ENCODE assay signal across 18 mouse cellular contexts in the genomic region with DNA sequence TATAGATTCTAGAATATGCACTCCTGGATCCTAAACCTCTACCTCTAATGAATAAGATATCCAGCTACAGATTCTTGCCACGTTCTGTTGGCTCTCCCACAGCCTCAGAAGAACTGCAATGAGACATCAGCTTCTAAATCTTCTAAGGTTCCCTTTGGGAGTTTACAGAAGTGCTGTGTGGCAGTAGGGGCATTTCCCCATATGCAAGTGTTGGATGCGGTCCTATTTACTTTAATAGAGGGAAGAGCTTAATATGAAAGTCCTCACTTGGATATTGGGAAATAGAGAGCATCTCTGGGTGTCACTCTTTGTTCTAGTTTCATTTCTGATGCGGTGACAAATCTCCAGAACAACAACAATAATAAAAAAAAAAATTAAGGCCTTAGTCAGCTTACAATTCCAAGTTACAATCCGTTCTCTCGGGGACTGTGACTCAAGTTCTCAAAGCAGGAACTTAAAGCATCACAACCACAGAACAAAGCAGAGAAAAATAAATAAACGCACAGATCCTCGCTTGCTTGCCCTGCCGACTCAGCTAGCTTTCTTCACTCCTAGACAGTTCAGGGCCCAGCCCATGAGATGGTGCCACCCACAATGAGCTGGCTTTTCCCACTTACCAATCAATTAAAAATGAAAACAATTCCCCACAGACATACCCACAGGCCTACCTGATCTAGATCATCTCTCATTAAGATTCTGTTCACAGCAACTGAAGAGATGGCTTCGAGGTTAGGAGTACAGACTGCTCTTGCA.
DNase-seq lines count a peak whose midpoint lies in the region; ATAC-seq and TF ChIP-seq lines count a peak whose summit lies in the region.
"Had no signal": no experiment of that assay in that cellular context is flagged by ENCODE, and none has a peak within 500 bp of the region (broad histone marks: within the 10 kb centered on the region; RNA-seq: fewer than 3 reads in every experiment).

No protein-coding gene starts in this region.

- TF ChIP-seq POLR2A in liver, adult 2 months (IDR thresholded peaks at IDR 0.05; ENCODE audit: extremely low read depth, insufficient read depth, low read length): no peak
- TF ChIP-seq POLR2A in bone marrow macrophage, adult 2 months (IDR thresholded peaks at IDR 0.05; ENCODE audit: borderline replicate concordance, low read depth, low read length): no peak

- H3K4me1 ChIP-seq in embryonic facial prominence, embryonic 14.5 days (ENCODE audit: control insufficient read depth, insufficient read depth, low read length): peaks cover 5% of the 10 kb centered on the region; the same call in 1 of the 2 replicates
- peaks cover 6% of the 10 kb centered on the region for H3K4me1 ChIP-seq in embryonic facial prominence, embryonic 10.5 days
- peaks cover 2% of the 10 kb centered on the region; the same call in 1 of the 2 replicates for H3K4me1 ChIP-seq in liver, adult 2 months (ENCODE audit: control insufficient read depth, insufficient read depth, low read length)
- H3K4me1 ChIP-seq in liver, embryonic 11.5 days (replicated peaks; ENCODE audit: control insufficient read depth, insufficient read depth, low read length): no peaks in the 10 kb centered on the region; the same call in 1 of the 2 replicates
- peaks cover 19% of the 10 kb centered on the region for H3K4me1 ChIP-seq in bone marrow macrophage, adult 2 months (ENCODE audit: control insufficient read depth, insufficient read depth, low read length)
- H3K4me1 ChIP-seq: hindbrain, embryonic 12.5 days; intestine, embryonic 15.5 days; liver, embryonic 15.5 days had no signal

- H3K4me2 ChIP-seq in embryonic facial prominence, embryonic 14.5 days (ENCODE audit: low read depth, low read length): no peak overlapping the region
- no peak overlapping the region for H3K4me2 ChIP-seq in liver, embryonic 11.5 days
- H3K4me2 ChIP-seq: hindbrain, embryonic 12.5 days; intestine, embryonic 15.5 days; liver, embryonic 15.5 days had no signal

- ATAC-seq in embryonic facial prominence, embryonic 14.5 days (ENCODE audit: low read depth): peak; percentile 65; the same call in 1 of the 2 replicates
- ATAC-seq in liver, embryonic 11.5 days (replicated peaks; ENCODE audit: low FRiP score): no peak
- ATAC-seq in monocyte, adult 5-6 weeks (replicated peaks; ENCODE audit: insufficient number of reproducible peaks, low FRiP score, low TSS enrichment, poor library complexity, severe bottlenecking): peak; percentile 77
- ATAC-seq: forebrain, postnatal 0 days; intestine, embryonic 15.5 days had no signal

- H3K4me3 ChIP-seq in embryonic facial prominence, embryonic 14.5 days (ENCODE audit: low read depth, low read length): no peak overlapping the region
- H3K4me3 ChIP-seq in embryonic facial prominence, embryonic 10.5 days: no peak overlapping the region
- H3K4me3 ChIP-seq in liver, adult 2 months (ENCODE audit: insufficient read depth, low read depth, low read length): no peak overlapping the region
- H3K4me3 ChIP-seq in liver, embryonic 11.5 days (ENCODE audit: low read depth, low read length): no peak overlapping the region
- H3K4me3 ChIP-seq in bone marrow macrophage, adult 2 months (ENCODE audit: insufficient read depth, low read length): peak overlapping the region; percentile 25; the same call in 1 of the 2 replicates
- H3K4me3 ChIP-seq: hindbrain, embryonic 12.5 days; intestine, embryonic 15.5 days; limb, embryonic 10.5 days; liver, embryonic 15.5 days had no signal

- 0 out of 2 replicates have a peak overlapping the region, but pooled peaks have one; percentile 2 for H3K9ac ChIP-seq in embryonic facial prominence, embryonic 14.5 days (ENCODE audit: low read depth, low read length)
- H3K9ac ChIP-seq in liver, adult 2 months (ENCODE audit: low read depth, low read length): no peak overlapping the region
- H3K9ac ChIP-seq in liver, embryonic 11.5 days (ENCODE audit: low read depth, low read length): no peak overlapping the region
- H3K9ac ChIP-seq: forebrain, postnatal 0 days; hindbrain, embryonic 12.5 days; intestine, embryonic 15.5 days; liver, embryonic 15.5 days had no signal

- TF ChIP-seq CTCF in liver, adult 2 months (IDR thresholded peaks at IDR 0.05; ENCODE audit: low read depth, low read length): no peak
- TF ChIP-seq CTCF in bone marrow macrophage, adult 2 months (IDR thresholded peaks at IDR 0.05; ENCODE audit: low read depth, low read length): no peak

- no peaks in the 10 kb centered on the region for H3K79me2 ChIP-seq in liver, adult 2 months (ENCODE audit: control insufficient read depth, insufficient read depth, low read length)

- H3K27me3 ChIP-seq in embryonic facial prominence, embryonic 14.5 days (replicated peaks; ENCODE audit: control insufficient read depth, insufficient read depth, low read length): no peaks in the 10 kb centered on the region
- no peaks in the 10 kb centered on the region for H3K27me3 ChIP-seq in embryonic facial prominence, embryonic 10.5 days (replicated peaks; ENCODE audit: low read depth, poor library complexity, severe bottlenecking)
- H3K27me3 ChIP-seq in liver, adult 2 months (ENCODE audit: control insufficient read depth, insufficient read depth, low read length): no peaks in the 10 kb centered on the region
- no peaks in the 10 kb centered on the region for H3K27me3 ChIP-seq in liver, embryonic 11.5 days (replicated peaks; ENCODE audit: control insufficient read depth, insufficient read depth, low read length)
- H3K27me3 ChIP-seq: hindbrain, embryonic 12.5 days; intestine, embryonic 15.5 days; liver, embryonic 15.5 days had no signal

- H3K9me3 ChIP-seq in embryonic facial prominence, embryonic 14.5 days (ENCODE audit: control insufficient read depth, low read length): peaks cover 4% of the 10 kb centered on the region; the same call in 1 of the 2 replicates
- no peaks in the 10 kb centered on the region for H3K9me3 ChIP-seq in embryonic facial prominence, embryonic 10.5 days
- H3K9me3 ChIP-seq in liver, embryonic 11.5 days (ENCODE audit: control insufficient read depth, low read length): no peaks in the 10 kb centered on the region
- H3K9me3 ChIP-seq: hindbrain, embryonic 12.5 days; intestine, embryonic 15.5 days; limb, embryonic 10.5 days; liver, embryonic 15.5 days had no signal

- no peak overlapping the region for H3K27ac ChIP-seq in embryonic facial prominence, embryonic 14.5 days (replicated peaks; ENCODE audit: low read depth, low read length)
- H3K27ac ChIP-seq in embryonic facial prominence, embryonic 10.5 days (replicated peaks): no peak overlapping the region
- no peak overlapping the region for H3K27ac ChIP-seq in liver, adult 2 months (replicated peaks; ENCODE audit: insufficient read depth, low read depth, low read length)
- H3K27ac ChIP-seq in liver, embryonic 11.5 days (ENCODE audit: low read depth, low read length): no peak overlapping the region
- H3K27ac ChIP-seq in bone marrow macrophage, adult 2 months (ENCODE audit: insufficient read depth, low read depth, low read length): peak overlapping the region; percentile 79
- H3K27ac ChIP-seq: hindbrain, embryonic 12.5 days; intestine, embryonic 15.5 days; limb, embryonic 10.5 days; liver, embryonic 15.5 days had no signal

- DNase-seq in embryonic facial prominence, embryonic 14.5 days (ENCODE audit: low spot score): no peak
- DNase-seq in embryonic facial prominence, embryonic 10.5 days (ENCODE audit: low spot score): no peak
- peak; percentile 45 for DNase-seq in liver, adult 2 months (ENCODE audit: extremely low read depth, low read depth, low spot score)
- DNase-seq in liver, embryonic 11.5 days (ENCODE audit: low spot score): no peak
- DNase-seq in cerebellum, adult 9-10 months: no peak
- DNase-seq in thymus, postnatal 0 days (ENCODE audit: low spot score): no peak
- DNase-seq: adrenal gland, adult 2 months; cerebellum, adult 8-10 months; forebrain, postnatal 0 days; gastrocnemius, postnatal 14 days; kidney, postnatal 36 days; layer of hippocampus, postnatal 36 days had no signal

- H3K36me3 ChIP-seq in embryonic facial prominence, embryonic 14.5 days (ENCODE audit: control insufficient read depth, insufficient read depth, low read length): no peaks in the 10 kb centered on the region
- H3K36me3 ChIP-seq in embryonic facial prominence, embryonic 10.5 days (replicated peaks): no peaks in the 10 kb centered on the region
- H3K36me3 ChIP-seq in liver, adult 2 months (ENCODE audit: control insufficient read depth, insufficient read depth, low read length): no peaks in the 10 kb centered on the region
- no peaks in the 10 kb centered on the region for H3K36me3 ChIP-seq in liver, embryonic 11.5 days (ENCODE audit: control insufficient read depth, insufficient read depth, low read length)
- H3K36me3 ChIP-seq: hindbrain, embryonic 12.5 days; intestine, embryonic 15.5 days; limb, embryonic 10.5 days; liver, embryonic 15.5 days had no signal

- WGBS in embryonic facial prominence, embryonic 14.5 days: 64% methylated on average over 9 of the region's 9 CpGs
- 70% methylated on average over 9 of the region's 9 CpGs for WGBS in embryonic facial prominence, embryonic 10.5 days
- 66% methylated on average over 9 of the region's 9 CpGs for WGBS in liver, adult 2 months
- WGBS in liver, embryonic 11.5 days: 73% methylated on average over 9 of the region's 9 CpGs
